Mouse (Mus musculus) brain, embryonic 14.5 days (tissue): ENCODE measurements around the gene Dock4.

ENCODE experiments used
- CTCF ChIP-seq: fragments of 200-500 bp; IDR thresholded peaks from 2 replicates; pipeline ENCODE4 v1.5.1; 2012; ENCODE audit warnings: inconsistent platforms, mild to moderate bottlenecking, moderate library complexity, borderline replicate concordance; ENCODE audit not compliant: insufficient read depth, insufficient read length; ENCODE audit errors: extremely low read depth
- POLR2A ChIP-seq: fragments of 200-500 bp; IDR thresholded peaks from 2 replicates; pipeline ENCODE4 v1.6.1; 2012; ENCODE audit warnings: mild to moderate bottlenecking, inconsistent platforms, borderline replicate concordance; ENCODE audit not compliant: poor library complexity, insufficient read depth, insufficient read length, severe bottlenecking; ENCODE audit errors: extremely low read depth

- TF ChIP-seq CTCF (no peak), POLR2A (no peak)
These were observed 23.3 kb downstream of the Dock4 start for GRCm38 (mm10) chr12:40469009-40469408.
